Mouse (Mus musculus) kidney, postnatal 25 days (tissue): ENCODE measurements at regions not wholly inside any gene's neighbourhood (a gene's known extent, or its start where the extent isn't known, plus 50 kb on each side); places are given as distances from the start of the nearest gene placed in this dataset.
A peak's percentile ranks its signal among the peaks of the same experiment; 100 is the strongest.

ENCODE experiments used
- DNase-seq, 2 experiments: peaks; one replicate each; pipeline ENCODE4 v3.0.0; 2021; ENCODE audit warnings: mixed read lengths in 2 of 2

- peak in 1 of 2 experiments; percentile 1 for DNase-seq
Observed at GRCm38 (mm10) chr7:17329601-17330000, 126.3 kb downstream of the Psg29 start.
